Mouse (Mus musculus) thymus, postnatal 36 days (tissue): ENCODE measurements around the gene Cox16.

Experiments used
- DNase-seq, 2 experiments: peaks; one replicate each; pipeline ENCODE4 v3.0.0; 2022; ENCODE audit warnings: mixed read lengths in 2 of 2

Cox16 gene

GRCm38 (mm10) chr12:81324116-81324515 is 160.8 kb downstream of the Cox16 start:
- DNase-seq, result no peak

- DNase-seq, result no peak
Measured at GRCm38 (mm10) chr12:81321021-81321420, 163.9 kb downstream of the Cox16 start.

GRCm38 (mm10) chr12:81317811-81318210 is 167.1 kb downstream of the Cox16 start:
- no peak for DNase-seq

GRCm38 (mm10) chr12:81315953-81316352 is 169.0 kb downstream of the Cox16 start:
- no peak for DNase-seq
